Mouse (Mus musculus): ENCODE data around the gene Insr. TPM values are rescaled to one million over a fixed set of nuclear protein-coding genes. Genes with fewer than 3 reads are reported as not detected.
A peak's percentile ranks its signal among the peaks of the same experiment; 100 is the strongest.

Gene Insr
- polyA plus RNA-seq, 1 experiment, result 0.16 TPM

GRCm38 (mm10) chr8:3278181-3278820 is 1.1 kb downstream of the Insr start:
- peaks cover 41% of the 10 kb centered on the region for H3K4me1 ChIP-seq (ENCODE audit: control insufficient read depth)
- TF ChIP-seq GATA1 (IDR thresholded peaks at IDR 0.05; ENCODE audit: low read length) (no peak), TAL1 (IDR thresholded peaks at IDR 0.05; ENCODE audit: low read length) (no peak)
- peaks cover 16% of the 10 kb centered on the region for H3K36me3 ChIP-seq (ENCODE audit: control insufficient read depth)
- no peaks in the 10 kb centered on the region for H3K9me3 ChIP-seq (ENCODE audit: control insufficient read depth, low read length)
- peak overlapping the region; percentile 95 for H3K4me3 ChIP-seq (replicated peaks)
- H3K27me3 ChIP-seq (ENCODE audit: control insufficient read depth), result no peaks in the 10 kb centered on the region; the same call in 1 of the 2 replicates

DNA sequence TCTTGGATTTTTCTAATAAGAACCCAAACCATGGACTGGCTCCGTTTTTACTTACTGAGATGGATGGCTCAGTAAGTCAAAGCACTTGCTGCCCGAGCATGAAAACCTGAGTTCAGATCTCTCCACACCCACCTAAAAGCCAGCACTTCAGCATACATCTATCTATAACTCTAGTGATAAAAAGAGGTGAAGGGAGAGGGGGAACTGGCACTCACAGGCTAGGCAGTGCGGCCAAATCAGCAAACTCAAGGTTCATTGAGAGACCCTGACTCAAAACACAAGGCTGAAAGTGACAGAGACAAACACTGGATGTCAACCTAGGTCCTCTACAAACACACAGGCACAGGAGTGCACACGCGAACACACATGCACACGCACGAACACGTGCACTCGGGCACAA is 2.2 kb downstream of the Insr start:
- Histone ChIP-seq H3K4me3 (replicated peaks) (peak overlapping the region; percentile 95), H3K4me1 (ENCODE audit: control insufficient read depth) (peaks cover 41% of the 10 kb centered on the region), H3K27me3 (ENCODE audit: control insufficient read depth) (no peaks in the 10 kb centered on the region; the same call in 1 of the 2 replicates), H3K9me3 (ENCODE audit: control insufficient read depth, low read length) (no peaks in the 10 kb centered on the region), H3K36me3 (ENCODE audit: control insufficient read depth) (peaks cover 18% of the 10 kb centered on the region)
- TF ChIP-seq TAL1 (IDR thresholded peaks at IDR 0.05; ENCODE audit: low read length) (no peak), GATA1 (IDR thresholded peaks at IDR 0.05; ENCODE audit: low read length) (no peak)

- no peak overlapping the region for H3K4me3 ChIP-seq (replicated peaks)
- no peaks in the 10 kb centered on the region for H3K9me3 ChIP-seq (ENCODE audit: control insufficient read depth, low read length)
- H3K27me3 ChIP-seq (ENCODE audit: control insufficient read depth), result no peaks in the 10 kb centered on the region
- peaks cover 20% of the 10 kb centered on the region for H3K36me3 ChIP-seq (ENCODE audit: control insufficient read depth)
- TF ChIP-seq GATA1 (IDR thresholded peaks at IDR 0.05; ENCODE audit: low read length) (no peak), TAL1 (IDR thresholded peaks at IDR 0.05; ENCODE audit: low read length) (no peak)
- peaks cover 41% of the 10 kb centered on the region for H3K4me1 ChIP-seq (ENCODE audit: control insufficient read depth)
These were observed 3.4 kb downstream of the Insr start for GRCm38 (mm10) chr8:3276009-3276408.

DNA sequence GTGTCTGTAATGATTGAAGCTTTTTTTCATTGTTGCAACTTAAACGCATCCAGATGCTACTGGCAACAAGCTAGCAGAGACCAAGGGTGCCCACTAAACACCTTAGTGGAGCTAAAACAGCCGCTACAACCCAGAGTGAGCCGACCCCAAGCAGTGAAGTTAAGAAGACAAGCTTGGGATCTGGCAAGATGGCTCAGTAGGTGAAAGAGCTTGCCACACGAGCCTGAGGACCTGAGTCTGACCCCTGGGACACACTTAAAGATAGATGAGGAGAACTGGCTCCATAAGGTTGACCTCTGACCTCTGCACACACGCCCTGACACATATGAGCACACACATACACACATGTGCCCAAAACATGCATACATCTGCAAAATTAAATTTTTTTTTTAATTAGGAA is 4.2 kb downstream of the Insr start:
- Histone ChIP-seq H3K4me1 (ENCODE audit: control insufficient read depth) (peaks cover 36% of the 10 kb centered on the region), H3K36me3 (ENCODE audit: control insufficient read depth) (peaks cover 22% of the 10 kb centered on the region), H3K27me3 (ENCODE audit: control insufficient read depth) (no peaks in the 10 kb centered on the region), H3K9me3 (ENCODE audit: control insufficient read depth, low read length) (no peaks in the 10 kb centered on the region), H3K4me3 (replicated peaks) (no peak overlapping the region)
- TF ChIP-seq TAL1 (IDR thresholded peaks at IDR 0.05; ENCODE audit: low read length) (no peak), GATA1 (IDR thresholded peaks at IDR 0.05; ENCODE audit: low read length) (no peak)

GRCm38 (mm10) chr8:3273799-3274198 is 5.6 kb downstream of the Insr start:
- no peak for TF ChIP-seq TAL1 (IDR thresholded peaks at IDR 0.05; ENCODE audit: low read length)
- no peak for TF ChIP-seq GATA1 (IDR thresholded peaks at IDR 0.05; ENCODE audit: low read length)
- H3K27me3 ChIP-seq (ENCODE audit: control insufficient read depth), result no peaks in the 10 kb centered on the region
- H3K4me1 ChIP-seq (ENCODE audit: control insufficient read depth), result peaks cover 22% of the 10 kb centered on the region
- H3K36me3 ChIP-seq (ENCODE audit: control insufficient read depth), result peaks cover 26% of the 10 kb centered on the region
- H3K4me3 ChIP-seq (replicated peaks), result no peak overlapping the region
- no peaks in the 10 kb centered on the region for H3K9me3 ChIP-seq (ENCODE audit: control insufficient read depth, low read length)

- no peak for TF ChIP-seq TAL1 (IDR thresholded peaks at IDR 0.05; ENCODE audit: low read length)
- TF ChIP-seq GATA1 (IDR thresholded peaks at IDR 0.05; ENCODE audit: low read length), result no peak
- Histone ChIP-seq H3K4me1 (ENCODE audit: control insufficient read depth) (peaks cover 13% of the 10 kb centered on the region), H3K27me3 (ENCODE audit: control insufficient read depth) (no peaks in the 10 kb centered on the region), H3K36me3 (ENCODE audit: control insufficient read depth) (peaks cover 12% of the 10 kb centered on the region), H3K9me3 (ENCODE audit: control insufficient read depth, low read length) (no peaks in the 10 kb centered on the region), H3K4me3 (replicated peaks) (no peak overlapping the region)
These were observed 12.0 kb downstream of the Insr start for GRCm38 (mm10) chr8:3267449-3267761.

GRCm38 (mm10) chr8:3266686-3267448 is 12.6 kb downstream of the Insr start:
- TF ChIP-seq GATA1 (IDR thresholded peaks at IDR 0.05; ENCODE audit: low read length) (no peak), TAL1 (IDR thresholded peaks at IDR 0.05; ENCODE audit: low read length) (no peak)
- H3K4me1 ChIP-seq (ENCODE audit: control insufficient read depth), result peaks cover 13% of the 10 kb centered on the region

DNA sequence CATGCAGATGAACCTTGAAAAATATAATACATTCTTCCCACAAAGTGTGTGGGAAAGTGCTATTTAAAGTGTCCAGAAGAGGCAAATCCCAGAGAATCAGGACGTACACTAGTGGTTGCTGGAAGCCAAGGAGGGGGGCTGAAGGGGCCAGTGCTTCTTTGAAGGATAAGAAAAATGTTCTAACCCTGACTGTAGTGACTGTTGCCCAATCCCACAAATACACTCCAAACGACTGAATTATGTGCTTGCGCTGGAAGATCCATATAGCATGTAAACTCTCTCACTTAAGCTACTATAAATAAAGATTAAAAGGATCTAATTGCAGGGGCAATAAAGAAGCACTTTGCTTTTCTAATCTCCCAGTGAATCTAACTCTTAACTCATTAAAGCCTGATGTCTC is 14.2 kb downstream of the Insr start:
- no peak for TF ChIP-seq GATA1 (IDR thresholded peaks at IDR 0.05; ENCODE audit: low read length)
- no peak for TF ChIP-seq TAL1 (IDR thresholded peaks at IDR 0.05; ENCODE audit: low read length)
- no peak overlapping the region for H3K4me3 ChIP-seq (replicated peaks)
- H3K4me1 ChIP-seq (ENCODE audit: control insufficient read depth), result peaks cover 14% of the 10 kb centered on the region
- H3K36me3 ChIP-seq (ENCODE audit: control insufficient read depth), result peaks cover 13% of the 10 kb centered on the region
- H3K27me3 ChIP-seq (ENCODE audit: control insufficient read depth), result no peaks in the 10 kb centered on the region
- H3K9me3 ChIP-seq (ENCODE audit: control insufficient read depth, low read length), result no peaks in the 10 kb centered on the region

More at GRCm38 (mm10) chr8:3266686-3267448, 12.6 kb downstream of the Insr start:
- no peaks in the 10 kb centered on the region for H3K9me3 ChIP-seq (ENCODE audit: control insufficient read depth, low read length)
- peaks cover 12% of the 10 kb centered on the region for H3K36me3 ChIP-seq (ENCODE audit: control insufficient read depth)
- no peaks in the 10 kb centered on the region for H3K27me3 ChIP-seq (ENCODE audit: control insufficient read depth)
- no peak overlapping the region for H3K4me3 ChIP-seq (replicated peaks)

DNA sequence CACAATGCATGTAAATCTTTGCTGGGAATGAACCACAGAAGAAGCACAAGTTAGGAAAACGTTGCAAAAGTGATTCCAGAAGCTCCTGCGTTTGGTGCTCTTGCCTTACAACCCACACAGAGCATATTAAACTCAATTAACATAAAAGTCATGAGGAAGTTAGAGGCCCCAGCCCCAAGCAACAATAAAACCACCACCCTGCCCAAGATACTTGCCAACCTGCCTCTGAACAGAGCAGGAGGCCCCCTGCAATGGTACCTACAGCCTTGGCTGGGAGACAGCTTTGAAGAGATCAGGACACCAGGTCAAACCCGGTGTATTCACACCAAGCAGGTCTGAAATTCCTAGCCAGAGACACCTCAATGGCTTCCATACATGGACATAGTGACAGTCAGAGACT is 16.6 kb downstream of the Insr start:
- Histone ChIP-seq H3K4me1 (ENCODE audit: control insufficient read depth) (peaks cover 14% of the 10 kb centered on the region), H3K27me3 (ENCODE audit: control insufficient read depth) (no peaks in the 10 kb centered on the region), H3K4me3 (replicated peaks) (no peak overlapping the region), H3K36me3 (ENCODE audit: control insufficient read depth) (peaks cover 23% of the 10 kb centered on the region), H3K9me3 (ENCODE audit: control insufficient read depth, low read length) (no peaks in the 10 kb centered on the region)
- TF ChIP-seq GATA1 (IDR thresholded peaks at IDR 0.05; ENCODE audit: low read length) (no peak), TAL1 (IDR thresholded peaks at IDR 0.05; ENCODE audit: low read length) (no peak)

Data from erythroblast, embryonic 14.5 days (primary cell).